Mouse (Mus musculus) cerebellum, adult (tissue): ENCODE measurements around the gene Pacrg.

Experiments used
- ATAC-seq: cut with Nextera tagmentation; 2 replicates; pipeline ENCODE4 v1.9.2; 2017; ENCODE audit warnings: mild to moderate bottlenecking, moderate library complexity, mixed read lengths; ENCODE audit not compliant: insufficient number of reproducible peaks, low FRiP score, low TSS enrichment

Pacrg gene

DNA sequence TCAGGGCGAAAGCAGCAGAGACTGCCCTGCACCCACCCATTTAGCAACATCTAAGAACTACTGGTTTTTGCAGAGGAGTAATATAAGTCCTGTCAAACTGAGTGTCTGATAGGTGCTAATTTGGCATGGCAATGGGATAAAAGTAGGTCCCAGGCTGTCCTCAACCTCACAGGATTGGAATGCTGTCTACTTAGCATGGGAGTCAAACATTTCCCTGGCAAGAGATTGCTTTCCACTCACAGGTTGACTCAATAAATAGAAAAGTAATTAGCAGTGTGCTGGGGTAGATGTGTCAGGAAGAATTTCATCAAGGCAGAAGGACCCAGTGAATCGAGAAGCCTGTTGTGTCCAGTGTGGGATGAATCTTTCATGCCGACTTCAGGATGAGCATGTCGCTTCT is 479.4 kb downstream of the Pacrg start:
- ATAC-seq, result no peak

DNA sequence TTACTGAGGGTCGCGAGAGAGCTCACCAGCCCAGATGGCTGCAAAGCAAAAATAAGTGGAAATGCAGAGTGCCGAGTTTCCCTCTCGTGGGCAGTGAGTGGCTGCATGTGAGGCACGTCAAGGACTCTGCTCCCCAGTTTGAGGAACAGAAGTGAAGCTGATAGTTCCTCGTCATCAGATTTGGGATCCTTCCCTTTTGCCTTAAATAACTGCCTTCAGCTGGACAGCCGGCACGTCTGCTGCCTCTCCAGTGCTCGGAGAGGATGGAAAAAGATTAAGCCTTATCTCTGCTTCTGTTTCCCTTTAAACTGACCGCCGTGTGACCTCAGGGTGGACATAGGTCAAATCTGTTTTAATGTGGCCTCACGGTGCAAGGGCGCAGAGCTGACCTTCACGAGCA is 480.6 kb downstream of the Pacrg start:
- no peak for ATAC-seq

DNA sequence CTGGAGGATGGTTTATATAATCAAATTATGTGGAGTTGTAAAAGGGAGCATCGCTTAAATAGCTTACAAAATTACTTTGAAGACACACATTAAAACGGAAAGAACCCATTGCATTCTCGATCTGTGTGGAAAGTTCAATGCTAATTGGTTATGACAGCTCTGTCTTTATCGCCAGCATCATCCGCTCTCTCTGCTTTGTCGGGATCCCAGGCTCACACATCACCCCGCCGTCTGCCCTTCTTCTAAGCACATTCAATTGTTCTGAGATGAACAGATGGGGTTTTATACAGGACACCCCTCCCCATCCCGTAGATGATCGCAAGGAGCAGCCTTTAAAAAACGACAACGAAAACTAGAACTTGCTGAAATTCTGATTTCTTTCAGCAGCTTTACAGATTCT is 482.8 kb downstream of the Pacrg start:
- ATAC-seq, result no peak

DNA sequence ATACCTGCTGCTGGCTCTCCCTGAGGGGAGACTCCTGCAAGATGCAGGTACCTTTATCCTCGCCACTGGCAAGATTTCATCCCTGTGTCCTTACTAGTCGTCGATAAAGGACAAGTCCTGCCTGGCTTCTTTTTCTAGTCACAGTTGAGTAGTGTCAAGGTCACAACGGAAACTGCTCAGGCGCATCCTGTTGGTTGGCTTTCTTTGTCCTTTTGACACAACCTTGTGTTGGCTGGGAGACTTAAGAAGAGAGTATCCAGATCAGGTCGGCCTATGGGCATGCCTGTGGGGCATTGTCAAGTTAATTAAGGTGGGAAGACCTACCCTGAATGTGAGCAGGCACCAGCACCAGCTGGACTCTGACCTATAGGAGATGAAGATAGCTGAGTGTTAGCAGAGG is 483.8 kb downstream of the Pacrg start:
- ATAC-seq, result no peak

DNA sequence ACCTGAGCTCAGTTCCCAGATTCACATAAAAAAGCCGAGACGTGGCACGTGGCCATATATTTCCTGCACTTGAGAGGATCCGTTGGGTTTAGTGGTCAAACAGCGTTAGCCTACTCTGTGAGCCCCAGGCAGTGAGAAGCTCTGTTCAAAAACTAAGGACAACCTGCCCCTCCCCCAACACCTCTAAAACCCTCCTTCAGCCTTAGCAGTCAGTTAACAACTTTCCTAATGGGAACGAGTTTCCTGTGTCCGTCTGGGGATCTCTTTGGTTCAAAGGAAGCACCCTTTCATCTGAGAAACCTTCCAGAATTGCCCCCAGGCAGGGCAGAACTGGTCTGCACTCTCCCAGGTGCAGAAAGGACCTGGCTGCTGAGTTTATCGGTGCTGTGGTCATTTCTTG is 484.4 kb downstream of the Pacrg start:
- no peak for ATAC-seq
